ENCODE assay signal across 20 mouse cellular contexts in genomic region chr13:117242621-117243020, GRCm38 (mm10). TPM values are rescaled to one million over a fixed set of nuclear protein-coding genes. Genes with fewer than 3 reads are reported as not detected.
A peak's percentile ranks its signal among the peaks of the same experiment; 100 is the strongest.
DNase-seq lines count a peak whose midpoint lies in the region; ATAC-seq lines count a peak whose summit lies in the region.
"Had no signal": no experiment of that assay in that cellular context is flagged by ENCODE, and none has a peak within 500 bp of the region (broad histone marks: within the 10 kb centered on the region; RNA-seq: fewer than 3 reads in every experiment).

No protein-coding gene starts in this region.

- peak; percentile 12 for ATAC-seq in common myeloid progenitor, adult 5-6 weeks (replicated peaks; ENCODE audit: low read depth, poor library complexity, severe bottlenecking)
- peak; percentile 8; the same call in 1 of the 2 replicates for ATAC-seq in megakaryocyte progenitor cell, adult 5-6 weeks (replicated peaks; ENCODE audit: poor library complexity)
- ATAC-seq: forebrain, postnatal 0 days; intestine, embryonic 15.5 days; midbrain, embryonic 16.5 days had no signal

- DNase-seq in embryo, embryonic 10 days (ENCODE audit: low spot score) = peak; percentile 2
- DNase-seq in embryo, embryonic 10.5 days (ENCODE audit: low spot score) = no peak
- DNase-seq in CD4-positive, CD25-positive, alpha-beta regulatory T cell, adult 2 months (ENCODE audit: low read depth, low spot score) = peak; percentile 42
- no peak for DNase-seq in layer of hippocampus, postnatal 14 days (ENCODE audit: low spot score in 2 of 2)
- DNase-seq in heart, postnatal 10 days = no peak
- no peak for DNase-seq in cerebellum, postnatal 36 days
- DNase-seq: adrenal gland, adult 8-10 months; cerebellum, adult 18-20 months; embryo, embryonic 11 days; forebrain, postnatal 0 days; gastrocnemius, postnatal 36 days; heart, postnatal 14 days; kidney, postnatal 36 days; layer of hippocampus, adult 9-11 months; retina, postnatal 1 day; thymus, postnatal 4 days had no signal

- intact Hi-C loops in heart, postnatal 10 days (cut with DNase I) = no loop called here

RNA-seq across cellular contexts. Expression of gene Gm17509, which starts 21.7 kb away (rescaled TPM):
- 0.24 and 0.27 TPM in 2 replicates for total RNA-seq in common myeloid progenitor, adult 5-6 weeks (2017)
- total RNA-seq in megakaryocyte progenitor cell, adult 5-6 weeks (2015) = 0.12 and 0.34 TPM in 2 replicates
- total RNA-seq in megakaryocyte progenitor cell, adult 5-6 weeks (2017) = 0.25 and 0.74 TPM in 2 replicates
- 1 to 10 TPM; 1.0 to 1.5 TPM for total RNA-seq in layer of hippocampus, postnatal 14 days (2021)
- not detected for total RNA-seq in heart, postnatal 10 days (2021)
- total RNA-seq: gastrocnemius, postnatal 36 days; heart, postnatal 14 days had no signal

RNA-seq across cellular contexts. Expression of gene Emb, which starts 34.3 kb away (rescaled TPM):
- total RNA-seq in common myeloid progenitor, adult 5-6 weeks (2017) = 368 TPM in 2 replicates
- total RNA-seq in megakaryocyte progenitor cell, adult 5-6 weeks (2015) = 420 and 495 TPM in 2 replicates
- total RNA-seq in megakaryocyte progenitor cell, adult 5-6 weeks (2017) = 530 and 572 TPM in 2 replicates
- 10 to 100 TPM; 26.6 to 33.5 TPM for total RNA-seq in layer of hippocampus, postnatal 14 days (2021)
- total RNA-seq in heart, postnatal 10 days (2021) = 10 to 100 TPM; 13.2 to 14.3 TPM

Comparison
In these comparisons a context has a peak if more than half of its experiments do, and no peak if none do; other contexts are left out.
1. DNase-seq: peak in embryo, embryonic 10 days (single experiment) and CD4-positive, CD25-positive, alpha-beta regulatory T cell, adult 2 months (single experiment); none in embryo, embryonic 10.5 days (single experiment), layer of hippocampus, postnatal 14 days (0 of 2), heart, postnatal 10 days (0 of 2) and cerebellum, postnatal 36 days (0 of 2).
2. RNA of gene Emb, which starts 34.3 kb away (total RNA-seq): 420 to 572 TPM in megakaryocyte progenitor cell, adult 5-6 weeks and 368 TPM in common myeloid progenitor, adult 5-6 weeks; 26.6 to 33.5 TPM in layer of hippocampus, postnatal 14 days and 13.2 to 14.3 TPM in heart, postnatal 10 days; every median in the first group is over 10 times any median in the second.